Mouse (Mus musculus): ENCODE data around the gene Fbxo31.
A peak's percentile ranks its signal among the peaks of the same experiment; 100 is the strongest.

Gene Fbxo31

GRCm38 (mm10) chr8:121589205-121589726, 10.7 kb upstream of the Fbxo31 start:
- no peak for DNase-seq (ENCODE audit: low spot score in 2 of 2)

GRCm38 (mm10) chr8:121588750-121589149, 10.1 kb upstream of the Fbxo31 start:
- DNase-seq (ENCODE audit: low spot score in 2 of 2): no peak

GRCm38 (mm10) chr8:121585159-121585825, 6.7 kb upstream of the Fbxo31 start:
- DNase-seq (ENCODE audit: low spot score in 2 of 2): peak; percentile 99 to 100

GRCm38 (mm10) chr8:121584730-121585129, 6.1 kb upstream of the Fbxo31 start:
- DNase-seq (ENCODE audit: low spot score in 2 of 2): no peak

GRCm38 (mm10) chr8:121583653-121584052, 5.0 kb upstream of the Fbxo31 start:
- no peak for DNase-seq (ENCODE audit: low spot score in 2 of 2)

- DNase-seq (ENCODE audit: low spot score in 2 of 2): no peak
These were observed 1.9 kb upstream of the Fbxo31 start for GRCm38 (mm10) chr8:121580465-121580864.

- DNase-seq (ENCODE audit: low spot score in 2 of 2): peak in 1 of 2 experiments; percentile 57
These were observed 593 bp downstream of the Fbxo31 start for GRCm38 (mm10) chr8:121577751-121578675.

- DNase-seq (ENCODE audit: low spot score in 2 of 2): no peak
These were observed 2.9 kb downstream of the Fbxo31 start for GRCm38 (mm10) chr8:121575661-121576060.

- DNase-seq (ENCODE audit: low spot score in 2 of 2): no peak
These were observed 5.3 kb downstream of the Fbxo31 start for GRCm38 (mm10) chr8:121573275-121573674.

- no peak for DNase-seq (ENCODE audit: low spot score in 2 of 2)
These were observed 6.5 kb downstream of the Fbxo31 start for GRCm38 (mm10) chr8:121572121-121572520.

GRCm38 (mm10) chr8:121570801-121571200, 7.8 kb downstream of the Fbxo31 start:
- DNase-seq (ENCODE audit: low spot score in 2 of 2): no peak

- peak; percentile 29 to 42 for DNase-seq (ENCODE audit: low spot score in 2 of 2)
These were observed 8.3 kb downstream of the Fbxo31 start for GRCm38 (mm10) chr8:121570335-121570734.

- no peak for DNase-seq (ENCODE audit: low spot score in 2 of 2)
These were observed 10.3 kb downstream of the Fbxo31 start for GRCm38 (mm10) chr8:121568321-121568720.

GRCm38 (mm10) chr8:121563701-121564100, 14.9 kb downstream of the Fbxo31 start:
- DNase-seq (ENCODE audit: low spot score in 2 of 2): no peak

- DNase-seq (ENCODE audit: low spot score in 2 of 2): no peak
These were observed 15.7 kb downstream of the Fbxo31 start for GRCm38 (mm10) chr8:121562941-121563351.

- no peak for DNase-seq (ENCODE audit: low spot score in 2 of 2)
These were observed 16.8 kb downstream of the Fbxo31 start for GRCm38 (mm10) chr8:121561636-121562345.

GRCm38 (mm10) chr8:121560432-121561100, 18.0 kb downstream of the Fbxo31 start:
- no peak for DNase-seq (ENCODE audit: low spot score in 2 of 2)

- no peak for DNase-seq (ENCODE audit: low spot score in 2 of 2)
These were observed 18.8 kb downstream of the Fbxo31 start for GRCm38 (mm10) chr8:121559801-121560200.

GRCm38 (mm10) chr8:121558538-121558937, 20.1 kb downstream of the Fbxo31 start:
- DNase-seq (ENCODE audit: low spot score in 2 of 2): no peak

GRCm38 (mm10) chr8:121557746-121558145, 20.9 kb downstream of the Fbxo31 start:
- DNase-seq (ENCODE audit: low spot score in 2 of 2): no peak

GRCm38 (mm10) chr8:121553831-121554475, 24.7 kb downstream of the Fbxo31 start:
- no peak for DNase-seq (ENCODE audit: low spot score in 2 of 2)
